Mouse (Mus musculus) embryo, embryonic 11 days (tissue): ENCODE measurements at regions not wholly inside any gene's neighbourhood (a gene's known extent, or its start where the extent isn't known, plus 50 kb on each side); places are given as distances from the start of the nearest gene placed in this dataset.

Source experiments
- DNase-seq: peaks from one replicate; pipeline ENCODE4 v3.0.0-alpha.2; 2015

DNA sequence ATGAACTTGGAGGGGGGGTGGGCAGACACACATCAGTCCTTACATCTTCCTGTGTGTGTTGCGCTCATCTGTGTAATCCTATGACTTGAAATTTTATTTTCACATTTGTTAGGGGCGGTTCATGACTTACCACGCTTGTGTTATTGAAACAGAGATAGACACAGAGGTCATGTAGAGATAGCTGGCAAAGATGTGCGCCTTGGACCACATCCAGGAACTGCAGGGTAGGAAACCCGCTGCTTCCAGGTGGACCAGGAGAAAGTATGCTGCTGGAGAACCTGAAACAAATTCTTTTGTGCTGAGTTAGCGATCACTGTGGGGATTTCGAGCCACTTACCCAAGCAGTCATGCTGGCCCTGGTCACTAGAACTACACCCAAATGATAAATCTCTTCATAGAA, 89.1 kb downstream of the Kcnj2 start:
- no peak for DNase-seq

DNA sequence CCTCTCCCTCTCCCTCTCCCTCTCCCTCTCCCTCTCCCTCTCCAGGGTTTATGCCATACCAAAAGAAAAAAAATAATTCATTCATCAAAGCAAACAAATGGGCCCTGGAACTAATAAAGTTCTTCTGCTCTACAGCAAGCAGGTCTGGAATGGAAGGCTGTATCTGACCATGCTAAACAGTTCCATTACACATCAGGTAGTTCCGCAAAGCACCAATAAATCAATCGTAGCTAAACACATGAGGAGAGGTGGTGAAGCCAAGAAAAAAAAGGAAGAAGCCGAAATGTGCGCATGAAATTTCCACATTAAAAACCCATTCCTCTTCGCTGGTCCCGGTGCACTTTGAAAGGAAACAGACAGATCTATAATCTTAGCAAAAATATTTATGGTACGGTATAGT, 89.8 kb downstream of the Kcnj2 start:
- DNase-seq: no peak

DNA sequence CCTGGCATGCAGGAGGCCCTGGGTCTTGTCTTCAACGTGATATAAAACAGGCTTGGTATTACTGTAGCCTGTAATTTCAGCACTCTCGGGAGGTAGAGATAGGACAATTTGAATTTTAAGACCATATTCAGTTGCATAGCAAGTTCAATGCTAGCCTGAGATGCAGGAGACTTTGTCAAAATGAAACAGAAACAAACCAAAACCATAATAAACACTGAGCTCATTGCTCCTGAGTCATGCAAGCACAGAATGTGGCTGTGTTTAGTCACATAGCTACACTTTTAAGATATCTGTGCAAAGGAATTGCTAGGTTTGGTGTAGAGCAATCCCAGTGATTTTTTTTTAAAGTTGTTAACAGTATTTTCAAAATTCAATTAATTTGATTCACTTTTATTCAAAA, 93.3 kb downstream of the Kcnj2 start:
- DNase-seq: no peak

- DNase-seq: no peak
Observed at GRCm38 (mm10) chr11:111164907-111165306, 98.9 kb downstream of the Kcnj2 start.

DNA sequence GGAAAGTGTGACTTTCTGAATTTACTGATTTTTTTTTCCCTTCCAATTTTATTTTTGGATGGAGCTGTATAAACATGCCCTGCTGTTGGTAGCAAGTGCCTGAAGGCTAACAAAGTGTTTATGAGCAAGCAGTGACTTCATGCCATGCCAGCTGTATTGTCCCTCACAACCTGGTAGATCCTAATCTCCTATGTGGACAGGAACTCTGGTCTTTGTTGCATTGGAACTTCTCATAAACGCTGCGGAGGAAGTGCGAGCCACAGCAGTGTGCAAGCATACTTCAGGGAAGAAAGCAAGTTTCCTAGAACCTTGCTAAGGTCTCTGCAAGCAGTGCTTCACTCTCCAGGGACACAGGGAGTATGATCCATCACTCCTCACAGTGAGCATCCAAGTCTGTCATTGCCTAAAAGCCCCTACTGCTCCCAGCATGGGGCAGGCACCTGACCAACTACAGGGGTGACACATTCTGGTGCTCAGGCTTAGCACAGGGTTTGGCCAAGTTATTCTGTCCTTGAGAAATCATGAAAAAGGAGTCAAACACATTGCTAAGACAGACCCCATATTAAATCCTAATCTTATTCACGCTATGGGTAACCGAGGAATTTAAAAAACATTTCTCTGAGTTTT, 104.3 kb downstream of the Kcnj2 start:
- DNase-seq: no peak

DNA sequence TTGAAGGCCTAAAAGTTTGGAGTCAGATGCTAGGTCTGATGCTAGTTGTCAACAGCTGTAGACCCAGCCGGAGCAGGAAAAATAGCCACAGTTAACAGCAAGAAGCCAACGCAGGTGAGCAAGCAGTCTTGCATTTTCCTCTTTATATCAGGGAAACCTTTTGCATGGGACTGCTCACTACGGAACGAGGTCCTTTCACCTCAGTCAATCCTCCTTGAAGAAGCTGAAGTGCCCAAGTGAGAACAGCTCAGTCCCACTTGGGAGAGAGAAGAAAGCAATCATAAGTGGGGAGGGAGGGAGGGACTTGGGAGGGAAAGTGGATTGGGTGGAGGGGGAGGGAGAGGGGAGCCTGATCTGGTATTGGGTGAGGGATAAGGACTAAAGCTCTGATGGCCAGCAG, 107.6 kb downstream of the Kcnj2 start:
- no peak for DNase-seq

GRCm38 (mm10) chr11:111175566-111175965, 109.6 kb downstream of the Kcnj2 start:
- no peak for DNase-seq

DNA sequence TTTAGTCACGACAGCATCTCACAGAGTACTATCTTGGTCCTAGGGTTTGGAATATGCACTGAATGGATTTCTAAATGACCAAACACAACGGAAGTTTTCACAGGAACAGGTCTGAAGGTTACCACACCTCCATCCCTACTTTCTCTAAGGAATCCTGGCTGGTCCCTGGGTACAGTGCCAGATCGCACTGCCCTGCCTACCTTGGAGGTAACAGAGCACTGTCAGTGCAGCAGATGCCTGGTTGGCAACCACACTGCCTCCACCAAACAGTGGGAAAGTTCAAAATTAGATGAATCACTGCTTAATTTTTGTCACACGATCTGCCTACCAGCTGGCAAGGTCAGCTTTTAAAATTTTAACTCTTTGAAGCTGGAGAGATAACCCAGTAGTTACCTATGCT, 111.6 kb downstream of the Kcnj2 start:
- DNase-seq: no peak

DNA sequence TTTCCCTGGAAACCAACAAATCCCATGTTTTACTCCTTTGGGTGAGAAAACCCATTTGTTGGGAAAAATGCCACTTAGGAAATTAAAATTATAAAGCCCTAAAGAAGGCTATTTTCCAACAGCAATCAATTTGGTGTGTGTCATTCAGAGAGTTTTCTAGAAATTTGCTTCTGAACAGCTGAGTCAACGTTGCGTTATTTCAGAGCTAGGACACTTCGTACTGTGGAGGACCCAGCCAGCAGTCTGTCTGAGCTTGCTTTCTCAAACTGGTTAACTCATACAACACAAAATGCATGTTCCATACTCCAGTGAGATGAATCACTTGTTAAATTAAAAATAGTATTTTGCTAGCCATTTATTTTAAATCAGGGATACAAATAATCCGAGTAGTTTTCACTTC, 131.5 kb downstream of the Kcnj2 start:
- no peak for DNase-seq

- no peak for DNase-seq
Observed at GRCm38 (mm10) chr11:111200512-111200911, 134.5 kb downstream of the Kcnj2 start.

GRCm38 (mm10) chr11:111202780-111203179, 136.8 kb downstream of the Kcnj2 start:
- DNase-seq: no peak

GRCm38 (mm10) chr11:111210565-111210964, 144.6 kb downstream of the Kcnj2 start:
- DNase-seq: no peak

DNA sequence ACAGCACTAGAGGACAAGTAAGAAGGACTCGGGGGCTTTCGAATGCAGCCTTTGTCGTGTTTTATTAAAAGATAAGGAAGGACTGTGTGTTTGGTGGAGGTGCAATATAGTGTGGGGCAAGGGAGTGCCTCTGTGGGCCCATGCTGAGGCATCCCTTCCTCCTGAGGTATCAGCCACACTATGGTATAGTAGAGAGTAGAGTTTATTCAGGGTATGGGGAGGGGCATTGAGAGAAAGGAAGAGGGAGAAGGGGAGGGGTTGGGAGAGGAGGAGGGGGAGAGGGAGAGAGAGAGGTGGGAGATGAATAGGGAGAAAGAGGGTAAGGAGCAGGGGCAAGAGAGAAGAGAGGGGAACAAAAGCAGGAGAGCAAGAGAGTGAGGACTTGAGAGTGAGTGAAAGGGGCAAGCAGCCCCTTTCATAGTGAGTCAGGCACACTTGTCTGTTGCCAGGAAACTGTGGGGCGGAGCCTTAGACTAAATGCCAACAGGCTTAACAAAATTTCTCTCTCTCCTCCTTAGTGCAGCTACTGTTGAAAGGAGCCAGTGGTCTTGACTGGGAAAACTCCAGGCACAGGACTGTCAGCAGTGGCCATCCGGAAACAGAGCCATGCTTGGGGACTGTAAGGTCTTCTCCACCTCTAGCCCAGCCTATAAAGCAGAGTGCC, 146.2 kb downstream of the Kcnj2 start:
- peak; percentile 72 for DNase-seq

DNA sequence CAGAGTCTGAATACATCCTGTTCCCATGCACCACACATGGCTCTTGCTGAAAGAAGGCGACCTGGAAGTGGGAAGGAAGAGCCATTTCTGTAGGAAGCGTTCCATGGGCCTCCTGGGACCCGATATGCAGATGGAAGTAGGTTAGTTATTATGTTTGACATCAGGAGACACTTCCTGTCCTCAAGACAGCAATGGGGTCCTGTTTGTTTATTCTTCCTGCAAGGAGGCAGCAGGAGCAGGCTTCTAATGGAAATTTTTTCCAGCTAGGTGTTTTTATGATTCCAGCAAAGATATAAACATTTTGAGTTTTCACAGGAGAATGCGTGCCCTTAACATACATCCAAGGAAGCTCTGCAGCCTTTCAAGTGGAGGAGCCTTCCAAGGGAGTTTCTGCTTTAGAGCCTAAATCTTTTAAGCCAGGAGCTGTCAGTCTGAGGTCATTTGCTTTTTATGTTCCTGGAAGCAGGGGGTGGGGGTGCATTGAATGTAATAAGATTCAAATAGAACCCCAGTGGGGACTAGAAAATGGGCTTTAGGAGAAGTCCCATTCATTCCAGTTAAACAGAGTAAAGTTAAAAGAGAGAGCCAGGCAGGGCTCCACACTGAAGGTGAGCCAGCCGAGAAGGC, 146.9 kb downstream of the Kcnj2 start:
- DNase-seq: peak; percentile 39

DNA sequence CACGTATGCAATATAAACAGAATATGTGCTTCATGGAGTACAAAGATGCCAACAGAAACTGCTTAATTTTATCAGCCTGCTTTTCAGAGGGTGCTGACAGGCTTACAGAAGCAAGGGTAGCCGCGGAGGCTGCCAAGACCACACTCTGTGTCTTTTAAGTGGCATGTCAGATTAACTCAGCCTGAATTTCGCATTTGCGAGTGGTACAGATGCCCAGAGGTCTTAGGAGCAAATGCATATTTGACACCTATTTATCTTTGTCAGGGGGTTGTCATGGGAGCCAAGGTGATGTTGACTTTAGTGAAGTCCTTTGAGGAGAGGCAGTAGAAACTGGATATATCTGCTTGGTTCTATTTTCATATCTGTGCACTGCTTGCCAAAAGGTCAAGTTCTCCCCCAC, 149.0 kb downstream of the Kcnj2 start:
- DNase-seq: no peak

GRCm38 (mm10) chr11:111223834-111224233, 157.9 kb downstream of the Kcnj2 start:
- DNase-seq: no peak

DNA sequence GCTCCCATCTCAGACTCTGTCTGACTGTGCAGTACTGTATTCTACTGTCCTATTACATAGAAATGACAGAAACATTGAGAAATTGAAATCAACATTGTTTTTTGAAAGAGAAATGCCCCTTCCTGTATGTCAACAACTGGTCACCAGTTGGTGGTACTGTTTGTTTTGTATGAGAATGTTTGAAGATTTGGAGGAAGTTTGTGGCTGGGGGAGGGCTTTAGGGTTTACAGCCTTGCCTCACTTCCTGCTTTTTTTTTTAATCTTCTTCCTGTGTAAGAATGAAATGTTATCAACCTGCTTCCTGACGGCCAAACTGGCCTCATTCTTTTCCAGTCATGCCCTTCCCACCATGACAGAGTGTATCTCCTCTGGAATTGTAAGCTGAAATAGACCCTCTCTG, 161.3 kb downstream of the Kcnj2 start:
- no peak for DNase-seq

- no peak for DNase-seq
Observed at GRCm38 (mm10) chr11:111236741-111237140, 170.8 kb downstream of the Kcnj2 start.

- no peak for DNase-seq
Observed at GRCm38 (mm10) chr11:111239784-111240183, 173.8 kb downstream of the Kcnj2 start.

GRCm38 (mm10) chr11:111252226-111252625, 186.3 kb downstream of the Kcnj2 start:
- DNase-seq: no peak

DNA sequence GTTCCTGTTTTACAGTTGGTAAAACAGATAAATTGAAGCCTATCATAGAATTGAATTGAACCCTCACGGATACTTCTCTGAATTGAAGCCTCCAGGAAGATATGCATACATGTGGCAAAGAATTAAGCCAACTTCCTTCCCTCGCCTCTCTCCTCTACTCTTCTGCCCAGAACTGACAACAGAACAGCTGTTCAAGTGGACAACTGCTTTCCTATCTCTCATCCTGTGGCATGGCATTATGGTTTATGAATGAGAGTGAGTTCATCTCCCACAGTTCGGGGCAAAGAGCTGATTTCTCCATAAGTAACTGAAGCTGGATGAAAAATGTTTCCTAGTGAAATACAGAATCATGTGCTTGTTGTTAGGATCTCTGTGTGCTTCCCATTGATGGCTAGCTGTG, 190.6 kb downstream of the Kcnj2 start:
- DNase-seq: no peak

- DNase-seq: no peak
Observed at GRCm38 (mm10) chr11:111260691-111261383, 194.9 kb downstream of the Kcnj2 start.

- DNase-seq: no peak
Observed at GRCm38 (mm10) chr11:111273651-111274050, 207.7 kb downstream of the Kcnj2 start.

DNA sequence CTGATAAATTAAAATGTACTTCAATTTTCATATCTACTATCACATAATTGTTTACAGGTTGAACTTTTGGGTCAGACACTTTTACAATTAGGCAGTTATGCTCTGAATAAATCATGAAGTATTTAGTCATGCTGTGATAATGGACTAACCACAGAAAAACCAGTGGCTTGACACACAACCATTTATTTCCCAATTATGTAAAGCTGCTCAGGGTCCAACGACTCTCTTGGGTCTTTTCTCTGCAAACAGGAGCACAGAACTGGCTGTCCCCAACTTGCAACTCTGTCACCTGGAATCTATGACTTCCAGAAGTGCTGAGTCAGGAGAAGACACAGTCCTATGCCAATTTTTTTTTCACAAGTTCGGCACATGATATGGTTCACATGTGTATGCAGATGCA, 214.8 kb downstream of the Kcnj2 start:
- DNase-seq: no peak
